Mouse (Mus musculus): ENCODE measurements at regions not wholly inside any gene's neighbourhood (a gene's known extent, or its start where the extent isn't known, plus 50 kb on each side); places are given as distances from the start of the nearest gene placed in this dataset.

- DNase-seq (ENCODE audit: low read depth) = no peak
Measured at GRCm38 (mm10) chr19:14670821-14671104, 72.9 kb upstream of the Tle4 start.

GRCm38 (mm10) chr19:14670078-14670820 is 72.4 kb upstream of the Tle4 start:
- DNase-seq (ENCODE audit: low read depth) = no peak

- DNase-seq (ENCODE audit: low read depth) = no peak
Measured at GRCm38 (mm10) chr19:14668512-14669181, 70.8 kb upstream of the Tle4 start.

- DNase-seq (ENCODE audit: low read depth) = no peak
Measured at GRCm38 (mm10) chr19:14664682-14665417, 67.0 kb upstream of the Tle4 start.

GRCm38 (mm10) chr19:14664096-14664586 is 66.3 kb upstream of the Tle4 start:
- no peak for DNase-seq (ENCODE audit: low read depth)

GRCm38 (mm10) chr19:14663350-14663749 is 65.5 kb upstream of the Tle4 start:
- DNase-seq (ENCODE audit: low read depth) = no peak

GRCm38 (mm10) chr19:14659725-14660124 is 61.9 kb upstream of the Tle4 start:
- DNase-seq (ENCODE audit: low read depth) = no peak

- no peak for DNase-seq (ENCODE audit: low read depth)
Measured at GRCm38 (mm10) chr19:14658479-14658878, 60.6 kb upstream of the Tle4 start.

GRCm38 (mm10) chr19:14656022-14656388 is 58.2 kb upstream of the Tle4 start:
- no peak for DNase-seq (ENCODE audit: low read depth)

- no peak for DNase-seq (ENCODE audit: low read depth)
Measured at GRCm38 (mm10) chr19:14655302-14656021, 57.6 kb upstream of the Tle4 start.
